Mouse (Mus musculus) embryonic facial prominence, embryonic 13.5 days (tissue): ENCODE data around the gene Ugt1a6a. TPM values are rescaled to one million over a fixed set of nuclear protein-coding genes. Genes with fewer than 3 reads are reported as not detected.
"Not testable (repeated sequence)": the region's sequence is repeated elsewhere in the genome, so short reads cannot be mapped to it uniquely, and the experiment has no call there.

Source experiments
- ATAC-seq: fragments of 200-750 bp; cut with Nextera tagmentation; 2 replicates; pipeline ENCODE4 v1.8.0; 2017; ENCODE audit warnings: low read depth; ENCODE audit not compliant: insufficient number of reproducible peaks, insufficient read depth, low FRiP score, low TSS enrichment
- H3K27ac ChIP-seq: fragments of 300-500 bp; sonication (generic); 2 replicates; pipeline ENCODE4 v1.5.1; 2015; ENCODE audit warnings: moderate library complexity, mild to moderate bottlenecking, inconsistent platforms
- H3K27me3 ChIP-seq: fragments of 300-500 bp; sonication (generic); 2 replicates; pipeline ENCODE4 v1.6.1; 2015; ENCODE audit warnings: mild to moderate bottlenecking, inconsistent platforms
- H3K36me3 ChIP-seq: fragments of 300-500 bp; sonication (generic); 2 replicates; pipeline ENCODE4 v1.6.1; 2015; ENCODE audit warnings: mild to moderate bottlenecking, inconsistent platforms
- H3K4me1 ChIP-seq: fragments of 300-500 bp; sonication (generic); 2 replicates; pipeline ENCODE4 v1.6.1; 2015; ENCODE audit warnings: inconsistent platforms
- H3K4me2 ChIP-seq: fragments of 300-500 bp; sonication (generic); 2 replicates; pipeline ENCODE4 v1.6.1; 2015; ENCODE audit warnings: moderate library complexity, mild to moderate bottlenecking, inconsistent platforms
- H3K4me3 ChIP-seq: fragments of 300-500 bp; sonication (generic); 2 replicates; pipeline ENCODE4 v1.5.1; 2015; ENCODE audit warnings: mild to moderate bottlenecking, inconsistent platforms
- H3K9ac ChIP-seq: fragments of 300-500 bp; sonication (generic); 2 replicates; pipeline ENCODE4 v1.6.1; 2015; ENCODE audit warnings: mild to moderate bottlenecking, inconsistent platforms
- H3K9me3 ChIP-seq: fragments of 300-500 bp; sonication (generic); 2 replicates; pipeline ENCODE4 v1.6.1; 2016; ENCODE audit warnings: inconsistent platforms
- WGBS: fragments of 180-500 bp; shearing (Covaris S2); methylation state at CpG from one replicate; pipeline ENCODE4 v1.1.7; 2015; ENCODE audit warnings: mixed read lengths; 5-methylcytosine and 5-hydroxymethylcytosine counted together
- polyA plus RNA-seq: library from polyadenylated mRNA; unstranded; fragments of >200 nt; fragmentation: Nextera tagmentation; extraction: Ambion mirVana; gene quantifications from 2 replicates; pipeline ENCODE4 v1.2.1, GENCODE M21; 2015

Gene Ugt1a6a
- polyA plus RNA-seq, 1 experiment from 2014 or later: 4.8 TPM

- Histone ChIP-seq H3K4me3 (no peak overlapping the region), H3K27ac (no peak overlapping the region), H3K27me3 (no peaks in the 10 kb centered on the region), H3K4me1 (no peaks in the 10 kb centered on the region), H3K9ac (no peak overlapping the region), H3K9me3 (peaks cover 39% of the 10 kb centered on the region), H3K4me2 (no peak overlapping the region), H3K36me3 (no peaks in the 10 kb centered on the region)
- ATAC-seq: no peak
- WGBS: 66% methylated on average over 2 of the region's 2 CpGs
These were observed 89.6 kb downstream of the Ugt1a6a start for GRCm38 (mm10) chr1:88224029-88224776.

GRCm38 (mm10) chr1:88225301-88225700, 90.7 kb downstream of the Ugt1a6a start:
- H3K4me2 ChIP-seq, H3K4me1 ChIP-seq: not testable (repeated sequence)

GRCm38 (mm10) chr1:88225741-88226140, 91.1 kb downstream of the Ugt1a6a start:
- ATAC-seq: no peak
- H3K9ac ChIP-seq: no peak overlapping the region
- peaks cover 55% of the 10 kb centered on the region for H3K9me3 ChIP-seq
- H3K27ac ChIP-seq: no peak overlapping the region
- H3K4me3 ChIP-seq: no peak overlapping the region
- H3K4me1 ChIP-seq: no peaks in the 10 kb centered on the region
- no peaks in the 10 kb centered on the region for H3K27me3 ChIP-seq
- no peak overlapping the region for H3K4me2 ChIP-seq
- no peaks in the 10 kb centered on the region for H3K36me3 ChIP-seq

More at GRCm38 (mm10) chr1:88225301-88225700, 90.7 kb downstream of the Ugt1a6a start:
- not testable (repeated sequence) for H3K9ac ChIP-seq, H3K27me3 ChIP-seq, ATAC-seq, H3K27ac ChIP-seq, H3K36me3 ChIP-seq, H3K4me3 ChIP-seq
- H3K9me3 ChIP-seq: peaks cover 50% of the 10 kb centered on the region
- WGBS: 34% methylated on average over 2 of the region's 2 CpGs

- WGBS: 50% methylated on average over 5 of the region's 5 CpGs
These were observed 92.2 kb downstream of the Ugt1a6a start, which contains the start of gene Mroh2a for GRCm38 (mm10) chr1:88226670-88227379. Gene Mroh2a (plus strand): TSS chr1:88226986.

GRCm38 (mm10) chr1:88227482-88227881, 92.9 kb downstream of the Ugt1a6a start:
- peaks cover 71% of the 10 kb centered on the region for H3K9me3 ChIP-seq
- 57% methylated on average over 2 of the region's 2 CpGs for WGBS
- no peaks in the 10 kb centered on the region for H3K4me1 ChIP-seq
- ATAC-seq: no peak
- no peak overlapping the region for H3K27ac ChIP-seq
- no peak overlapping the region for H3K4me2 ChIP-seq
- no peak overlapping the region for H3K4me3 ChIP-seq
- H3K27me3 ChIP-seq: no peaks in the 10 kb centered on the region
- no peaks in the 10 kb centered on the region for H3K36me3 ChIP-seq
- H3K9ac ChIP-seq: no peak overlapping the region

More at GRCm38 (mm10) chr1:88226670-88227379, 92.2 kb downstream of the Ugt1a6a start, which contains the start of gene Mroh2a:
- no peak within 1 kb of the TSS for H3K4me2 ChIP-seq
- H3K27ac ChIP-seq: no peak within 1 kb of the TSS
- no peaks in the 10 kb centered on the region for H3K27me3 ChIP-seq
- H3K9me3 ChIP-seq: peaks cover 65% of the 10 kb centered on the region
- no peak within 1 kb of the TSS for H3K9ac ChIP-seq
- ATAC-seq: no peak; the same call in 1 of the 2 replicates
- no peak within 1 kb of the TSS for H3K4me3 ChIP-seq
- H3K36me3 ChIP-seq: no peaks in the 10 kb centered on the region
- H3K4me1 ChIP-seq: no peaks in the 10 kb centered on the region

- no peak overlapping the region for H3K4me2 ChIP-seq
- no peak overlapping the region for H3K27ac ChIP-seq
- H3K4me3 ChIP-seq: no peak overlapping the region
- H3K4me1 ChIP-seq: no peaks in the 10 kb centered on the region
- peaks cover 77% of the 10 kb centered on the region for H3K9me3 ChIP-seq
- no peak overlapping the region for H3K9ac ChIP-seq
- H3K36me3 ChIP-seq: no peaks in the 10 kb centered on the region
- no peaks in the 10 kb centered on the region for H3K27me3 ChIP-seq
- 67% methylated on average over 7 of the region's 7 CpGs for WGBS
- peak; percentile 1; the same call in 1 of the 2 replicates for ATAC-seq
These were observed 93.5 kb downstream of the Ugt1a6a start for GRCm38 (mm10) chr1:88228121-88228520.

- no peak overlapping the region for H3K9ac ChIP-seq
- ATAC-seq: no peak
- 73% methylated on average over 3 of the region's 3 CpGs for WGBS
- no peaks in the 10 kb centered on the region for H3K27me3 ChIP-seq
- peaks cover 91% of the 10 kb centered on the region for H3K9me3 ChIP-seq
- no peak overlapping the region for H3K4me3 ChIP-seq
- no peak overlapping the region for H3K4me2 ChIP-seq
- H3K4me1 ChIP-seq: no peaks in the 10 kb centered on the region
- H3K27ac ChIP-seq: no peak overlapping the region
- H3K36me3 ChIP-seq: no peaks in the 10 kb centered on the region
These were observed 95.0 kb downstream of the Ugt1a6a start for GRCm38 (mm10) chr1:88229566-88229965.

- Histone ChIP-seq H3K4me2 (no peak overlapping the region), H3K27me3 (no peaks in the 10 kb centered on the region), H3K27ac (no peak overlapping the region), H3K4me1 (no peaks in the 10 kb centered on the region), H3K4me3 (no peak overlapping the region), H3K9me3 (peaks cover 96% of the 10 kb centered on the region), H3K36me3 (no peaks in the 10 kb centered on the region), H3K9ac (no peak overlapping the region)
- whole genome bisulfite sequencing: 83% methylated on average over 5 of the region's 5 CpGs
- ATAC-seq: no peak
These were observed 95.4 kb downstream of the Ugt1a6a start for GRCm38 (mm10) chr1:88229986-88230385.

GRCm38 (mm10) chr1:88230421-88230820, 95.8 kb downstream of the Ugt1a6a start:
- Histone ChIP-seq H3K4me3 (no peak overlapping the region), H3K9me3 (peaks cover 98% of the 10 kb centered on the region), H3K4me2 (no peak overlapping the region), H3K27me3 (no peaks in the 10 kb centered on the region), H3K27ac (no peak overlapping the region), H3K36me3 (no peaks in the 10 kb centered on the region), H3K9ac (no peak overlapping the region), H3K4me1 (no peaks in the 10 kb centered on the region)
- WGBS: 71% methylated on average over 7 of the region's 7 CpGs
- ATAC-seq: no peak

GRCm38 (mm10) chr1:88230981-88231802, 96.6 kb downstream of the Ugt1a6a start:
- Histone ChIP-seq H3K4me2 (no peak overlapping the region), H3K27ac (no peak overlapping the region), H3K36me3 (no peaks in the 10 kb centered on the region), H3K4me1 (no peaks in the 10 kb centered on the region), H3K9me3 (peaks cover 98% of the 10 kb centered on the region), H3K27me3 (no peaks in the 10 kb centered on the region), H3K9ac (no peak overlapping the region), H3K4me3 (no peak overlapping the region)
- WGBS: 72% methylated on average over 6 of the region's 6 CpGs
- no peak for ATAC-seq

- no peak overlapping the region for H3K9ac ChIP-seq
- no peak for ATAC-seq
- 68% methylated on average over 7 of the region's 7 CpGs for WGBS
These were observed 97.3 kb downstream of the Ugt1a6a start for GRCm38 (mm10) chr1:88231803-88232499.

More at GRCm38 (mm10) chr1:88231803-88232499, 97.3 kb downstream of the Ugt1a6a start:
- no peak overlapping the region for H3K27ac ChIP-seq
- H3K4me3 ChIP-seq: no peak overlapping the region
- peaks cover 95% of the 10 kb centered on the region for H3K9me3 ChIP-seq
- H3K27me3 ChIP-seq: no peaks in the 10 kb centered on the region
- H3K36me3 ChIP-seq: no peaks in the 10 kb centered on the region
- H3K4me1 ChIP-seq: no peaks in the 10 kb centered on the region
- no peak overlapping the region for H3K4me2 ChIP-seq
